Mouse (Mus musculus) subcutaneous adipose tissue, adult 2 months (tissue): ENCODE measurements around the gene Rwdd1. TPM values are rescaled to one million over a fixed set of nuclear protein-coding genes. Genes with fewer than 3 reads are reported as not detected.

Source experiments
- polyA plus RNA-seq: library from polyadenylated mRNA; depleted of rRNA; stranded (reverse); fragments of >200 nt; gene quantifications from 2 replicates; pipeline ENCODE4 v1.2.3, GENCODE M21; 2012; ENCODE audit warnings: low replicate concordance; rRNA removed

The Rwdd1 gene
- 24.1 and 38.3 TPM in 2 replicates for polyA plus RNA-seq

DNA sequence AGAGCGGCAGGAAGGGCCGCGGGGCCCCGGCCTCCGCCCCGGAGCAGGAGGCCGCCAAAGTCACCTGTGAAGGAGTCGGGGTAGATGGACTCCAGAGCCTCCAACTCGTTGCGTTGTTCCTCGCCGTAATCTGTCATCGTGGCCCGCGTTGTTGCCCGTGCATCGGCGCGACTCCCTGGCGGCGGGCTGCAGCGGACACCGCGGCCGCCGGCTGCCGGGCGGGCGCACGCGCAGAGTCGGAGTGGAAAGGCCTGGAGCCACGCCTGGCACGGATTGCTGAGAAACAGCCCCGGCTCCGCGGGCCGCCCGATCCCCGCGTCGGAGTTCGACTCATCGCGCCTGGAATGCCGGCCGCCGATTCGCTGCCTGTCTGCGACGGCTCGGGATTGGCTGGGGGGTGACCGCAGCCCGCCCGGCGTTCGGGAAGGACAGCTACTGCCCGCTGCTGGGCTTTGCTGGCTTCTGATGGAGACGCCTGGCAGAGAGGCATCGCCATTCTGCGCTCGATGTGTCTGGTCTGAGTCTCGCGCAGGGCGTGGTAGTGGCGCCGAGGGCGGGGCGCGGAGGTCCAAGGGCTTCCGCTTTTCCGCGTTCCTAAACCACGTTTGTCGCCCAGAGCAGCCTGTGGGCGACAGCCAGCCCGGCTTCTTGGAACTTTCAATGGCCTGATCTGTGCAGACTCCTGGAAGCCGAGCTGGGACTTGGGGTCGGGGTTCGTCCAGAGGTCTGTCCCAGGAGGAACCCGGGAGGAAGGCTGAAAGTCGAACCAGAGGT is at the start of gene Rwdd1:
Gene Rwdd1, minus strand, starts transcription at position 323 of the 774 bp plus-strand sequence.

DNA sequence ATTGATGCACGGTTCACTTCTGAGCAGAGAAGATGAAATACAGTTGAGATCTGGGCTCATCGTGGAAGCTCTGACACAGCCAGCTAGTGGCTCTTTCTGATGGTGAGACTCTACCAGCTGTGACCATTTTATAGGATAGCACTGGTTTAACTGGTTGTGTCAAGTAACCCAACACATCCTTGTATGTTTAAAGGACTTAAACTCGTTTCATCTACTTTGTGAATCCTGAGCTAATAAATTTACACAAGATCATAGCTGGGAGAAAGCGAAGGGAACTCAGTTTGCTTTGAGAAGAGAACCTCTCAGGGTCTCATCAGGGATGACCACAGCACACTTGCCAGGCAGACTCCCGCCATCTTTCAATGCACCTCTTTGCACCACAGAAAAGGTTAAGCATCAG is 24.8 kb upstream of the Rwdd1 start, which contains the start of gene Calhm4:
Gene Calhm4, minus strand, starts transcription at position 101 of the 400 bp plus-strand sequence.

GRCm38 (mm10) chr10:34037401-34037800 is 18.0 kb upstream of the Rwdd1 start, which contains the start of gene Trappc3l:
Gene Trappc3l, plus strand, starts transcription at chr10:34037597.

GRCm38 (mm10) chr10:33950803-33951583 is 68.4 kb downstream of the Rwdd1 start, which contains the start of gene Zup1:
Gene Zup1, minus strand, starts transcription at chr10:33951269.

Other genes starting within 250 kb of the Rwdd1 start
- gene Sult3a2, start 232.9 kb downstream of the Rwdd1 start, polyA plus RNA-seq: not detected in 2 replicates
- gene Sult3a1, start 161.9 kb downstream of the Rwdd1 start, polyA plus RNA-seq: not detected in 2 replicates
- 0.04 TPM in 1 of 2 replicates, not detected in the other for gene Rsph4a, start 114.5 kb downstream of the Rwdd1 start, polyA plus RNA-seq
- gene Zup1, start 68.4 kb downstream of the Rwdd1 start, polyA plus RNA-seq: 6.0 and 7.0 TPM in 2 replicates
- gene Trappc3l, start 18.0 kb upstream of the Rwdd1 start, polyA plus RNA-seq: not detected in 2 replicates
- not detected in 2 replicates for gene Calhm4, start 24.7 kb upstream of the Rwdd1 start, polyA plus RNA-seq
- gene Calhm5, start 76.9 kb upstream of the Rwdd1 start, polyA plus RNA-seq: 0.77 and 1.5 TPM in 2 replicates
- gene Calhm6, start 108.4 kb upstream of the Rwdd1 start, polyA plus RNA-seq: 3.8 and 6.0 TPM in 2 replicates
- 37.9 and 38.1 TPM in 2 replicates for gene Dse, start 188.1 kb upstream of the Rwdd1 start, polyA plus RNA-seq